Mouse (Mus musculus) urinary bladder, postnatal 10 days (tissue): ENCODE measurements at regions not wholly inside any gene's neighbourhood (a gene's known extent, or its start where the extent isn't known, plus 50 kb on each side); places are given as distances from the start of the nearest gene placed in this dataset.

Experiments used
- DNase-seq: peaks from one replicate; pipeline ENCODE4 v3.0.0; 2022; ENCODE audit warnings: low spot score

DNA sequence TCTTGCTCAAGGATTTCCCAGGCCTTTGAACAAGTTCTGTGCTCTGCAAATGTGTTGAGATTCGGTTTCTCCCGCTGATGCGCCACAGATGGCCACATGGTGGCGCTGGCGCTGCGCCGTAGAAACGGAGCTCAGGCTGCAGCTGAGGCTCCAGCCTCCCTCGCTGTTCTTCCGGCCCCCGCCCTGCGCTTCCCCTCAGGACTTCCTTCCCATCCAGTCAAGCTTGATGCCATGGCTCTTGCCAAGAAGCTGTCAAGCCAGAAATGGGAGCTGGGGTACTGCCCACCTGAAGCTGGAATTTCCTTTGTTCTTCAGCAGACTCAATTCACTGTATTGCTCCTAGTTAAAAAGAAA is 263.9 kb downstream of the Mpdz start:
- peak; percentile 49 for DNase-seq

DNA sequence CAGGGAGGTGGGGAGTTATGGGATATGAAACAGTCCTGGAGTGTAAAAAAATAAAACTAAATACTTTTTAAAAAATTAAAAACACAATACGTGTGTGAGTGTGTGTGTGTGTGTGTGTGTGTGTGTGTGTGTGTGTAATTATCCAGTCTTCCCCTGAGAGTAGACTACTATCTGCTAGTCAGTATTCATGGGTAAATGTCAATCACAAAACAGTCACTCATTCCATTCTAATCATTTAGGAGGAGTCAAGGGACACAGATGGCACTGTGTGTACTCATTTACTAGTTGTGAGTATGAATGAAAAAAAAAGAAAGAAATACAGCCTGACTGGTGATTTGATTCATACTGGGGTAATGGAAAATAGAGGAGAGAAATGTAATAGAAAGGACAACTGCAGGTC is 226.5 kb downstream of the Mpdz start:
- DNase-seq = no peak

- DNase-seq = no peak
These were observed 224.6 kb downstream of the Mpdz start for GRCm38 (mm10) chr4:81217979-81218378.

GRCm38 (mm10) chr4:81222034-81222433 is 220.6 kb downstream of the Mpdz start:
- DNase-seq = no peak

DNA sequence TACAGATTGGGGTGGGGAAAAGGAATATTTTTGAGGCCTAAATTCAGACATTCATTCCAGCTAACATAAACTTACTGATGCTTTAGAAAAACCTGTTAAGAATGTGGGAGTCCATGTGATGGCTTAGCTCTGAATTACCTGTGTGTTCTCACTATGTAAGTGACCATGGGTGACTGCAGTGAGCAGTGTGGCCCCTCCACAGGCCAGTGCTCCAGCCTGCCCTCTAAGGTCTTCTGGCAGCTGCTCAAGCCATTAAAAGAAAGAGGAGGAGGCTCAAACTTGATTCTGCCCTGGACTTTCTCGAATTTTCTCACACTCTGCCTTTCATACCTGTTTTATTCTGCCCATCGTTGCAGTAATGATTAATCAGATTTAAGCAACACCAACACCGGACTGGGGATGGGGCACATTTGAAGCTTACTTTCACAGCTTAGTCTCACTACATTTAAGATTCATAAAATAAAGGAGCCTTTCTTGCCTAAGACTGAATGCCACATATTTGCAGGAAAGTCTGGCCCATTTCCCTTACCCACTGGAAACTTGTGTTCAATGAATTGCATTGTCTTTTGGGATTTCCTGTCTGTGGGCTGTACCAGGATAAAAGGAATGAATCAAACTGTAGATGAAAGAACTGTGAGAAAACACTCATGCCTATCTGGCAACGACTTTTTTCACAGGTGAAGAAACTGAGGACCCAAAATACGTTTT is 220.0 kb downstream of the Mpdz start:
- DNase-seq = no peak
